Mouse (Mus musculus): ENCODE data around the gene Gm48552. TPM values are rescaled to one million over a fixed set of nuclear protein-coding genes. Genes with fewer than 3 reads are reported as not detected.
A peak's percentile ranks its signal among the peaks of the same experiment; 100 is the strongest.

The Gm48552 gene
- total RNA-seq, 4 experiments from 2014 or later: 0.43 to 1.1 (median 1.1) TPM; not detected in 1

DNA sequence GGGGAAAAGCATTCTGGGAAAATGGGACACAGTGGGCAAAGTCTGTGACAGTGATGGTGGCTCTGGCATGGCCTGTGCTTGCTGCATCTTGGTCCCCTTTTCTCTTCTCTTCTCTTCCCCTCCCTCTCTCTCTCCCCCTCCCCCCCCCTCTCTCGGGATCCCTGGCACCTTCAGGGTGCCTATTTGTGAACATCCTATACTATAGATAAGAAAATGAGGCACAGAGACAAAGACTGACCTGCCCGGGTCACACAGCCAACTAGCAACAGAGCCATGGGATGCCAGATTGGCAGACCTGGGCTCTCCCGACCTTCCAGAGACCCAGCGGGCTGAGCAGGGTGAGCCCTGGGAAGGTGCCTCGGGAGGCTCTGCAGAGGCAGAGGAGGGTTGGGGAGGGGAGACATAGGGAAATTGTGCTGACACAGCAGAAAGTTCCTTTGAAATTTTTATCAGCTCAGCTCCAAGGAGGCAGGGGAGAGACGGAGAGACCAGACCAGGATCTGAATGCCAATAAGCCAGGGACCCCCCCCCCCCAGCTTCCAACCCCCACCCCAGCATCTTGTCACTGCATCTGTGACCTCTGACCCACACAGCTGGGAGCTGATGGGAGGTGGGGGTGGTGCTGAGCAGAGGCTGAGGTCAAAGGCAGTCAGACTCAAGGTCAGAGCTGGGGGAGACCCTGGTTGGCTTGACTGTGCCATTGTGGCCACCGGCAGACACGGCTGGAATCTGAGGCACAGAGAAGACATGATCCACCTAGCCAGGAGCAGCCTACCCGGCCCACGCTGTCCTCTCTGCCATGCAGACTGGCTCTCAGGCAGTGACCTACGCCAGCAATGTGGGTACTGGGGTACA is 29.6 kb downstream of the Gm48552 start:
- DNase-seq (ENCODE audit: low spot score in 2 of 2): peak in 1 of 2 experiments; percentile 6

- DNase-seq (ENCODE audit: low spot score in 2 of 2): peak in 1 of 2 experiments; percentile 3
Observed at GRCm38 (mm10) chr10:81419111-81419928, 30.5 kb downstream of the Gm48552 start.

DNA sequence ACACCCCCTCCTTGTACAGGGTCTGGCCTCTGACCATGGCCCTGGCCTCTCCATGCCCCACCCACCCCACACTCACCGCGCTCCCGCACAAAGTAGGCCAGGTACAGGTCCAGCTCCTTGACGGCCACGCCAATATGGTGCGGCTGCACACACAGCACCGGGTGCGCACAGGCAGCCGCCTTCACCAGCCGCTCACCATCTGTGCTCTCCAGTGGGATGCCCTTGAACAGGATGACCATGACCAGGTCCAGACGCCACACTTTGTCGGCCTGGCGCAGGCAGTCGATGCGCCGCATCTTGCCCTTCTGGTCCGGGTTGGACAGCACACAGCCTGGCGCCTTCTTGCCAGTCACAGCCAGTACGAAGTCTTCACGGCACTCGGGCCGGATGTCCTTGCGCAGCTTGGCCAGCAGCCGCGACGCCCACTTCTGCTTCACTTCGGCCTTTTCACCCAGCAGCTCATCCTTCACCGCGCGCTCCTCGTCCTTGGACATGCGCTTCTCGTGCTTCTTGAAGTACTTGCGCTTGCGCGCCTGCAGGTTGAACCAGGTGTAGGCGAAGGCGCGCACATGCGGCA is 31.5 kb downstream of the Gm48552 start:
- DNase-seq (ENCODE audit: low spot score in 2 of 2): peak in 1 of 2 experiments; percentile 22

DNA sequence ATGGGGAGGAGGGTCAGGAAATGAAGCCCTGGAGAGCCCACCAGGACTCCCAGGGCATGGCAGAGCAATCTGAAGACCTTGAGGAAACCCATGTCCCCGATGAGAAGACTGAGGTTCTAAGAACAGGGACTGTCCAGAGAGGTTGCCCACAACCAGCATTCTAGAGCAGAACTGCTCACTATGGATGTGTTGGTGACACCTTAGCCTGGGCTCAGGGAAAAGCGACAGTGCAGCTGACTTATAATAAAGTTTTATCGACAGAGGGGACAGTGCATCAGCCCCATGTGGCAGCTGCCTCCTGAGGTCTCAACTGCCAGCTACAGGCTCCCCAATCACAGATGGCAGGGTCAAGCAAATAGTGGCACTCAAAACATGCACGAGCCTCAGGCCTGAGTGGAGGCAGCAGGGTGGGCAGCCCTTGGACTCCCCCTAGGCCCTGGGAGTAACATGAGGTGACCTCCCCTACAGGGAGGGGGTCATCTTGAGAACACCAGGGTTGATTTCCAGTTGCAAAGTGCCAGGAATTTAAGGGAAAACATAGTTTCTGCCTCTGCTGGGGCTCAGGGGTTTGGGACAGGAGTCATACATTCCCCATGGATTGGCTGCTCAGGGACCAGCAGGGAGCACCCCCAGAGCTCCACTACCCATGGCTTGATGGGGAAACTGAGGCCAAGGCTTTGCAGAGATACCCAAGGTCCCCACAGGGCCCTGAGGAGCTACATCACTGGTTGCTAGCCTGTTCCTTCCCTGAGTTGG is 32.4 kb downstream of the Gm48552 start:
- DNase-seq (ENCODE audit: low spot score in 2 of 2): peak in 1 of 2 experiments; percentile 3

GRCm38 (mm10) chr10:81421797-81422100 is 32.9 kb downstream of the Gm48552 start:
- DNase-seq (ENCODE audit: low spot score in 2 of 2): peak; percentile 60 to 80

- peak; percentile 49 to 66 for DNase-seq (ENCODE audit: low spot score in 2 of 2)
Observed at GRCm38 (mm10) chr10:81422191-81422590, 33.4 kb downstream of the Gm48552 start.

DNA sequence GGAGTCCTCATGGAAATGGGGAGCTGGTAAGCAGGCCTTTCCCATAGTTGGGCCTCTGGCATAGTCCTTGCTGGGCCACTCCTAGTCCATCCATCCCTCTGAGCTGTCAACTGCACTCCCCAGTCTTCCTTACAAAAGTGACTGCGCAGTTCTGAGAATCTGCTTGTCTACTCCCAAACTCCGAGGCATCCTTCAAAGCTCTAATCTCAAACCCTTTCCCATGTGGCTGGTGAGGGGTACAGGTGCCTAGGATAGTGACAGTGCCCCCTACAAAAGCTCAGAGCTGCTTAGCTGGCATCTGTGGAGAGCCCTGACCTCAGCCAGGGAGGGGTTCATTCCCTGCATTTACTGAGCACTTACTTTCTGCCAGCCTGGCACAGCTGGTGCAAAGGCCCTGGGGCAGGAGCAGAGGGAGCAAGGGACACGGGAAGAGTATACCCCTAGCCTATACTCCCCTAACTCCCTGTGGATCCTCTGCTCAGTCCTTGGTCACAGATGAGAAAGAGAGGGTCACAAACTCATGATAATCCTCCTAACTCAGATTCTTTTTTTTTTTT is 33.9 kb downstream of the Gm48552 start:
- no peak for DNase-seq (ENCODE audit: low spot score in 2 of 2)

GRCm38 (mm10) chr10:81423476-81424245 is 34.9 kb downstream of the Gm48552 start:
- peak in 1 of 2 experiments; percentile 6 for DNase-seq (ENCODE audit: low spot score in 2 of 2)

DNA sequence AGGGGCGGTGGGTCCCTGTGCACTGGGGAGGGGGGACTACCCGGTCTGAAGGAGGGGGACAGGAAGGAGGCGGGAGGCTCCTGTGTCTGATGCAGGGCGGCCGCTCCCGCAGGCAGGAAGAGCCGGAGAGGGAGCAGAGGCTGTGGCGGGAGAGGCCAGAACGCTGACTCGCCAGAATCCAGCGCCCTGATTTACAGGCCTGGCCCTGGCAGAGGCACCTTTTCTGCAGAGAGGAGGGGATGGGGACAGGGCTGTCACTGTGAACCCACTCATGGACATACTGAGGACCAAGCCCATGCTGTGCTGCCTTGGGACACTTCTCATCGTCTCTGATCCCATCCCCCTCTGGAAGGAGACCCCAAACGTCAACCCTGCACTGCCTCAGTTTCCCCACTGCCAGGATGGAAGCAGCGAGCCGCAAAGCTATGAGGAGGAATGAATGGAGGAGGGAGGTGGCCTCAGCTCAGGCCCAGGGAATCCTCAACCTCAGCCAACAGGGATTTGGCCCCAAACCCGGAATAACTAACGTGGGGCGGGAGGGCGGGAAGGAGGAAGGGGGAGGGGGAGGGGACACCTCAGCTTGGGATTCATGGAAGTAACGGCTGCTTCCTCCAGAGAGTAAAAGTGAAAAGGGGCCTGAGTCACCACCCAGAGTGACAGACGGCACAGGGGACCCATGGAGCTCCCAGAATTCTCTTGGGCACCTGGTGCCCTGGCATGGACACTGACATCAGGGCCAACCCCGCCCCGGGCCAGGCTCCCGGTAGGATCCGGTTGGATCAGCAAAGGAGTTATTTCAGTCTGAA is 35.6 kb downstream of the Gm48552 start:
- peak; percentile 86 to 90 for DNase-seq (ENCODE audit: low spot score in 2 of 2)

DNA sequence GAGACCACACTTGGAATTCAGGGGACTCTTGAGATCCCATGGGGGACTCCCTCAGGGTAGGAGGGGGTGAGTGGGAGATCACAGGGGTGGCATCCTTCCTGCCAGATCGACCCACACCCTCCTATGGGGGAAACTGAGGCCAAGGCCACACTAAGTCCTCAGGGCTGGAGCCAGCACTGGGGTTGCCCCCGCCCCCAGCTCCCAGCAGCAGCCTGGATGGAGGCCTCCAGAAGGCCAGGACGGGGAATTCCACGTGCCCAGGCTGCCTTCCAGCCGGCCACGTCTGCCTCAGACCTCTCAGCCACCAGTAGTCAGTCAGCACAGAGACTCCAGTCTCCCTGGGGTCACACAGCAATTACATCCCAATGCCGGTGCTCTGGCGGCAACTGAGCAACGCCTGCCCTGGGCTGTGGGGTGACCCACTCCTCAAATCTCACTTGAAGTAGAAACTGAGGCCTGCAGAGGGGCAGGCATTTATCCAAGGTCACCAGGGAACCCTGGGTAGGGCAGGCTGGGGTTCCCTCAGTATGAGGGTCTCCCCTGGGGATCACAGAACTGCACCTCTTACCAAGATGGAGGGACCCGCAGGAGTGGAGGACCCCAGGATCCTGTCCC is 36.5 kb downstream of the Gm48552 start:
- DNase-seq (ENCODE audit: low spot score in 2 of 2): peak; percentile 70 to 81

DNA sequence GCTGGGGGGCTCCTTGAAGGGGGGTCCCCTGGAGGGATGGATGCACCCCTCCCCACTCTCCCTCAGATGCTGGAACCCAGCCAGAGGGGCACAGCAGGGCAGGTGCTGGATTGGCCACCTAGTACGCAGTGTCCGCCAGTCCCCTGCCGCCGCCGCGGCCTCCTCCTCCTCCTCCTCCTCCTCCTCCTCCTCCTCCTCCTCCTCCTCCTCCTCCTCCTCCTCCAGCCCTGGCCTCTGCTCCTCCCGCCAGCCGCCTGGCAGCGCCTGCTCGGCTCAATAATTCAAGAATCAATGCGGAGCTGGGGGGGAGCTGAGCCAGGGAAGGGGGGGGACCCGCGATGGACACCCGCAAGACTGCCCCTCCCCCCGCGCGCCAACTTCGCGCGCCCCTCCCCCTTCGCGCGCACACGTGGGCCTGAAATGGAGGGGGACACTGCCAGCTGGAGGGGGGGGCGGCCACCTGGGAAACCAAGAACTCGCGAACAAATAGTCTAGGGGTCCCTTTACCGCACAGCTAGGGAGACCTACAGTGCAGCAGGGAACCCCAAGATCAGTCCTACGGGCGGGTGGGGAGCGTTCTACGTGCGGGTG is 37.4 kb downstream of the Gm48552 start:
- DNase-seq (ENCODE audit: low spot score in 2 of 2): peak; percentile 24 to 40

- peak; percentile 50 to 61 for DNase-seq (ENCODE audit: low spot score in 2 of 2)
Observed at GRCm38 (mm10) chr10:81426897-81427296, 38.1 kb downstream of the Gm48552 start.

- DNase-seq (ENCODE audit: low spot score in 2 of 2): peak in 1 of 2 experiments; percentile 6
Observed at GRCm38 (mm10) chr10:81427327-81427726, 38.5 kb downstream of the Gm48552 start.

- DNase-seq (ENCODE audit: low spot score in 2 of 2): peak in 1 of 2 experiments; percentile 9
Observed at GRCm38 (mm10) chr10:81427804-81428506, 39.1 kb downstream of the Gm48552 start.

DNA sequence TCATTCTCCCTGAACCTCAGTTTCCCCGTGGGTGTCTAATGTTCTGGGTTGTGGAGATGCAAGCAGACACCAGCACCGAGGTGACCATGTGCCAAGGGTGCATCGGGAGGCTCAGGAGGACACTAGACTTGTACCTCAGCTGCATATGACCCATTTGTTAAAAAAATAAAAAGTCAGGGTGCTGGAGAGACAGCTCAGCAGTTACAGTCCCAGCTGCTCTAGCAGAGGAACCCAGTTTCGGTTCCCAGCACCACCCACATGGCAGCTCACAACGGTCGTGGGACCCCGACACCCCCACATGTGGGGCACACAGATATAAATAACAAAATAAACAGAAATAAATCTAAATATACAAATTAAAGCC is 39.7 kb downstream of the Gm48552 start:
- peak in 1 of 2 experiments; percentile 2 for DNase-seq (ENCODE audit: low spot score in 2 of 2)

GRCm38 (mm10) chr10:81429092-81429491 is 40.3 kb downstream of the Gm48552 start:
- DNase-seq (ENCODE audit: low spot score in 2 of 2): peak; percentile 2 to 8

DNA sequence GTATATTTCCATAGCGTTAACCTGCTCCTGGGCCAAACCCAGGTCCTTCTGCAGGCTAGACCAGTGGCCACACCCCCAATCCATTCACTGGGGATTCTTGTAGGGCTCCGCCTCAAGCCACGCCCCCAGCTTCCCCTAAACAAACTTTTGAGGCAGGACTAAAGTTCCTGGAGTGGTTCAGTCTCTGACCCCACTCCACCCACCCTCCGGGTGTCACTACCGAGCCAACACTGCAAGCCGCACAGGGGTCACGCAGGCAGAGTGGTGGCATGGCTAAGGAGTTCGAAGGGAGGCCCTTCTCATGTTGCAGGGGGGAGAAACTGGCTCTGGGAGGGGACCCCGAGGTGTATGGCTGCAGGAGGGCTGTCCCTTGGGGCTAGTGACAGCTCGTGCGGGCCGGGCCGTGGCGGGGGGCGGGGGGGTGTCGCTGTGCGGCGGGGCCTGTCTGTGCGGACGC is 40.8 kb downstream of the Gm48552 start:
- DNase-seq (ENCODE audit: low spot score in 2 of 2): peak; percentile 82 to 87

Data from gastrocnemius, adult 8-10 months (tissue).